Mouse (Mus musculus) heart, postnatal 14 days (tissue): ENCODE results near the gene Polr2h. TPM values are rescaled to one million over a fixed set of nuclear protein-coding genes. Genes with fewer than 3 reads are reported as not detected.

ENCODE experiments used
- DNase-seq, 2 experiments: peaks; one replicate each; pipeline ENCODE4 v3.0.0; 2021 to 2022
- intact Hi-C: fragments of 180-260 bp; cut with DNase I; formaldehyde crosslinking; loops from one replicate; pipeline ENCODE4 v1.15.1; 2025
- total RNA-seq, 2 experiments: library from RNA; stranded (reverse); gene quantifications; 2 replicates each; pipeline ENCODE4 v1.2.3; 2021

The Polr2h gene
- total RNA-seq, 2 experiments from 2014 or later, result 10.2 TPM

DNA sequence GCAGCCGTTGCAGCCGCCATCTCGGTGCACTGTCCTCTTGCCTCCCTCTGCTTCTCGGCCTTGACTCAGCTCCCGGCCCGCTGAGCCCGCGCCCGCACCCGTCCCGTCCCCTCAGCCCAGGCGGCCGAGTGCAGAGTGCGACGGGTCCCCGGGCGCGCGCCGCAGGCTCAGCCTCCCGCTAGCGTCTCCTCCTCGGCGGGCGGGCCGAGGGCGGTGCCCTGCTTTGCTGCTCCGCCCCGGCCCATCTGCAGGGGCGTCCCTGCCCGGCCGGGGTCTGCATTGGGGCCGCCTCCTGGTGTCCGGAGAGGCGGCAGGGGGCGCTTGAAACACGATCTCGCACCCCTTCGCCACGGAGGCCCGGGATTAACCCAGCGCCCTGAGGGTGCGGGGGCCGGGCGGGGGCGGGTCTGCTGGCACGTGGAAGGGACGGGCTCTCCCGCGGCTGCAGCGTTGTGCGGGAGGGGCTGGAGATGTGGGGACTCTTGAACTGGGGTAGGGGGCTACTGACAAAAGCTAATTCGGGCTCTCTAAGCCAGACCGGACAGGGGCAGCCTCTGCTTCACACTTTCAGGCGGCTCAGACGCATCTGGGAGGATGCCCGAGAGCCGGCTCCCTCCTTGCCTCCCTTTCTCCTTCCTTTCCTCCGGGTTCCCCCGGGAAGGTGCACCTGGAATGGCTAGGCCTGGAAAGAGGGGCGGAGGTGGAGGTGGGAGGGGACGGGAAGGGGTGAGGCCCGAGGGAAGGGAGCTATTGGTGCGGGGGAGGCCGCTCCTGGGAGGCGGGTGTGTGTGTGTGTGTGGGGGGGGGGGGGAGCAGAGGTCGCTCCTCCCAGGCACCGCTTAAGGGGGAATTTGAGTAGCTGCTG lies 1.3 kb upstream of the Polr2h start:
- DNase-seq, result peak; percentile 81 to 85
- intact Hi-C loops, result loop anchor here (10.0 kb wide), 1 partner anchor 979 kb away; the partner anchor contains the start of gene 2510009E07Rik

- intact Hi-C loops, result loop anchor here (10.0 kb wide), 1 partner anchor 978 kb away; the partner anchor contains the start of gene 2510009E07Rik
- DNase-seq, result no peak
These were observed 654 bp upstream of the Polr2h start for GRCm38 (mm10) chr16:20716841-20717180.

- DNase-seq, result no peak
- intact Hi-C loops, result loop anchor here (10.0 kb wide), 1 partner anchor 977 kb away; the partner anchor contains the start of gene 2510009E07Rik
These were observed 659 bp downstream of the Polr2h start for GRCm38 (mm10) chr16:20717978-20718670.

- no peak for DNase-seq
- intact Hi-C loops, result loop anchor here (10.0 kb wide), 1 partner anchor 173 kb away; no protein-coding TSS in a partner anchor
These were observed 4.3 kb downstream of the Polr2h start for GRCm38 (mm10) chr16:20721808-20722207.

- no peak for DNase-seq
- intact Hi-C loops, result loop anchor here (10.0 kb wide), 1 partner anchor 172 kb away; no protein-coding TSS in a partner anchor
These were observed 5.3 kb downstream of the Polr2h start for GRCm38 (mm10) chr16:20722736-20723135.

- no peak for DNase-seq
- intact Hi-C loops, result loop anchor here (10.0 kb wide), 1 partner anchor 172 kb away; no protein-coding TSS in a partner anchor
These were observed 5.8 kb downstream of the Polr2h start for GRCm38 (mm10) chr16:20723247-20723646.

- peak; percentile 65 to 76 for DNase-seq
- intact Hi-C loops, result loop anchor here (1.0 to 10.0 kb wide), 2 partner anchors 37 to 170 kb away; no protein-coding TSS in a partner anchor
These were observed 6.9 kb downstream of the Polr2h start for GRCm38 (mm10) chr16:20724338-20724748.

GRCm38 (mm10) chr16:20725321-20725720 lies 7.9 kb downstream of the Polr2h start:
- DNase-seq, result no peak
- intact Hi-C loops, result loop anchor here (5.0 to 10.0 kb wide), 2 partner anchors 169 to 467 kb away; no protein-coding TSS in a partner anchor

DNA sequence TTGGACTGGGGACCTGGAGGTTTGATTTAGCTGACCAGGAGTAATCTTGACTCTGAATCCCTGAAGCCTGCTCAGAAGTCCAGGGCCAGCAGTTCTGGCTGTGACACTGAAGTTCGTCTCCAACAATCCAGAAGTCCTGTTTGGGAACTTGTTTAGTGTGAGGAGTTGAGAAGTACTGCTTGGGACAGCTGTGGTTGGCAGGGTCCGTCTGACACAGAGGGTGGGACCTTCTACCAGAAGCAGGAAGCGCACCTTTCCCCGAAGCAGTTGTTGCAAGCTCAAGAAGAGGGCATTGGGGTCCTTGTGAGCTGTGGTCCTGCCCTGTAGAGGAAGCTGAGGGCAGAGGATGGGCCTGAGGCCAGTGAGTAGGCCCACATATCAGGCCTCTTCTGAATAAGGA lies 8.3 kb downstream of the Polr2h start:
- DNase-seq, result no peak
- intact Hi-C loops, result loop anchor here (5.0 to 10.0 kb wide), 2 partner anchors 169 to 467 kb away; no protein-coding TSS in a partner anchor

DNA sequence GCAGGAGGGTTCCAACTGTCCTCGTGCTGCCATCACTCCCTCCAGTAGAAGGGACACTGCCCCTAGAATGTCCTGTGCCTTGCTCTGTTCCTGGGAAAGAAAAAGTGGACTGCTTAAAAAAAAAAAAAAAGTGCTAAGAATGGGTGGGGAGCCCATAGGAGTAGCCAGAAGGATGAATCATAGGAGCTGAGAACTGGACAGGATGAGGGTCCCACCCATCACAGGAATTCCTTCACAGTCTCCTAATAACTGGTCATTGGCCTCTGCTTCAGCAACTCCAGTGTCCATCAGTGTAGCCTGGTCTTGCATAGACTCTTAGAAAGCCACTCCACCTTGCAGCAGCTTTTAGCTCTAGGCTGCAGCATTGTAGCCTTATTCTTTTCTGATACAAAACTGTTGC lies 8.9 kb downstream of the Polr2h start:
- intact Hi-C loops, result loop anchor here (5.0 to 10.0 kb wide), 2 partner anchors 168 to 466 kb away; no protein-coding TSS in a partner anchor
- DNase-seq, result no peak

DNA sequence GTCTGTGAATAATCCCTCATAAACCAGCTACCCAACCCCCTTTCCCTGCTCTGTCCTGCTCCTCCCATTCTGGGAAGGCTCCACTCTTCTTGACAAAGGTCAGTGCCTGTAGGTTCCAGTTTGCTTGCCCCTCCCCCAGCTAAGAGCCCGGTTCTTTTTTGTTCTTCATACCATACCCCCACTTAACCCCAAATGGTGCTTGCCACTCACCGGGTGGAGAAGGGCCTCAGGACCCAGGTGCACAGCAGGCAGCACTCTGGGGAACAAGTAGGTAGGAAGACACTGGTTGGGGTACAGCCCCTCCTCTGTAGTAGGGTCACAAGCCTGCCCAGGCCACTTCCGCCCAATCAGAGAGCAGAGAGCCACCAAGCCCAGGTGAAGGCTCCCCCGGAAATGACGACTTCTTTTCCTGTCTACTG lies 12.8 kb downstream of the Polr2h start:
- DNase-seq, result no peak
- intact Hi-C loops, result no loop called here

DNA sequence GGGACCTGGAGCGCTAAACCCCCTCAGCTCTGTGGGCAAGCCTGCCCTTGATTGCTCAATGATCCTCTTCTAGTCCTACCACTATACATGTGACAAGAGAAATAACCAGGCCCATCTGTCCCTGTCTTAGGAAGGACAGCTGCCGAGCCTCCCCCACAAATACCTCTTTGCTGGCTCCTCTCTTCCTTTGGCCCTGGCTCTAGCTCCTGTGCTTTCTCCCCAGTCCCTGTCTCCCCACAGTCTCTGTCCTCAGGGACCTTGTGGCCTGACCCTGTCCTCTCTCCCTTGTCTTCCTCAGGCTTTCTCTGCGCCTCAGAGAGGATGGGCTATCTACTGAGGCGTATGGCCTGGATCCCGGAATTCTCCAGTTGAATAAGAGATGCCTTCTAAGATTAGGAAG lies 14.2 kb downstream of the Polr2h start:
- intact Hi-C loops, result no loop called here
- no peak for DNase-seq

DNA sequence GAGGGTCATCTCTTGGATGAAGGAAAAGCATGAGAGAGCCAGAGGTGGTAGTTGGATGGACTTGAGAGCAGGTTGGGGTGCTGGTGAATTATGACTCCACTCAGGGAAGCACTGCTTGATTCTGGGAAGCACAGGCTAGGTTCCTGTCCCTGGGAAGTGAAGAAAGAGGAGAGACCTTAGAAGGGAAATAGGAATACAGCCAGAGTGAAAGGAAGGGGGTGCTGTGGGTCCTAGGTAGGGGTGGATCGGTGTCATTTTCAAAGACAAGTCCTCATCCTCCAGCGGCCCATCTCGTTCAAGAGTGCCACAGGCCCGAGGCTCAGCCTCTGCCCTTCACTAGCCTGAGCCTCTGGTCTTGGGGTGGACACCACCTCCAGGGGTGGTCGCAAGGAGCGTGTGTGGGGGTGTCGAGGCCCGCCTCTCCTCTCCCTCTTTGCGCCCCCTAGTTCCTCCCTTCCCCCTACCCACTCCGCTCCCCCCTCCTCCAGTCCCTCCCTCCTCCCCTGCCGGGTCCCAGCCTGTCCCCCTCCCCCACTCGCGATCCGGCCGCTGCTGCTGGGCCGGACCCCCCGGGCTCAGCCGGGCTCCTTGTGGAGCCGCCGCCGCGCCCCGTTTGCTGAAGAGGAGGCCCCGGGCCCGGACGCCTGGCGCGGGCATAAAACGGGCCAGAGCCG lies 14.9 kb downstream of the Polr2h start:
- no peak for DNase-seq
- intact Hi-C loops, result no loop called here

GRCm38 (mm10) chr16:20732925-20733730 lies 15.7 kb downstream of the Polr2h start, which contains the start of gene Chrd:
Chrd (plus strand) TSS chr16:20733127.
- peak; percentile 77 to 78 for DNase-seq
- intact Hi-C loops, result no loop called here

DNA sequence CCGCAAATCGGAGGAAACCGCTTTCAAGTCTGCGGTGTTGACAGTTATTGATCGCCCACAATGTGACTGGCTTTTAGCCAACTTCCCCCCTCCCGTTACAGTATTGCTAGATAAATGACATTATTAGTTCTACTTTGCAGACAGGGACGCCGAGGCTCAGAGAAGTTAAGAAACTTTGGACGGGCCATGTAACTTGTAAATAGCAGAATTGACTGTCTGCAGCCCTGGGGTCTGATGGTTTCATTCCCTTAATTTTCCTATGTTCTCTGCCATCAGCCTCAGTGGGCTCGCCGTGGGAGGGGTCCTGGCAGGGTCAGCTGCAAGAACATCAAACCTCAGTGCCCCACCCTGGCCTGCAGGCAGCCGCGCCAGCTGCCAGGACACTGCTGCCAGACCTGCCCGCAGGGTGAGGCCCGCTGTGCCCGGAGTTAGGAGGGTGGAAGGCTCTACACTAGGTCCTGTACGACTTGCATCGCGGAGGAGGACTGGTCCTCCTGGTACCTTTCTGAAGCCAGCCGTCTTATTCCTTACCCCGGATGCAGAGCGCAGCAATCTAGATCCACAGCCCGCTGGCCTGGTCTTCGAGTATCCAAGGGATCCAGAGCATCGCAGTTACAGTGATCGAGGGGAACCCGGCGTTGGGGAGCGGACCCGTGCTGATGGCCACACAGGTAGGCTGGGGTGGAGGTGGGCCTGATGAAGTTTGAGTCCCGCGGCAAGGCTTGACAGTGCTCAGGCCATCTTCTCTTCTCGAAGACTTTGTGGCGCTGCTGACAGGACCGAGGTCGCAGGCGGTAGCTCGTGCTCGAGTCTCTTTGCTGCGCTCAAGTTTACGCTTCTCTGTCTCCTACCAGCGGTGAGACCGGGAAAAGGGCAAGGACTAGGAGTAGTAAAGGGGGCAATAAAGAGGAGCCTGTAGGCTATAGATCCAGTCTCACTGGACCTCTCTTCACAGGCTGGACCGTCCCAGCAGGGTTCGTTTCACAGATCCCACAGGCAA lies 16.6 kb downstream of the Polr2h start, which contains the start of gene Thpo:
Gene Thpo (minus strand): TSS at position 781 of the 1,000 bp plus-strand sequence.
- intact Hi-C loops, result no loop called here

GRCm38 (mm10) chr16:20735651-20736050 lies 18.2 kb downstream of the Polr2h start:
- intact Hi-C loops, result no loop called here
- no peak for DNase-seq

More for the DNA sequence above, 16.6 kb downstream of the Polr2h start, which contains the start of gene Thpo:
- DNase-seq, result no peak

- no peak for DNase-seq
- intact Hi-C loops, result no loop called here
These were observed 18.7 kb downstream of the Polr2h start for GRCm38 (mm10) chr16:20736168-20736567.

DNA sequence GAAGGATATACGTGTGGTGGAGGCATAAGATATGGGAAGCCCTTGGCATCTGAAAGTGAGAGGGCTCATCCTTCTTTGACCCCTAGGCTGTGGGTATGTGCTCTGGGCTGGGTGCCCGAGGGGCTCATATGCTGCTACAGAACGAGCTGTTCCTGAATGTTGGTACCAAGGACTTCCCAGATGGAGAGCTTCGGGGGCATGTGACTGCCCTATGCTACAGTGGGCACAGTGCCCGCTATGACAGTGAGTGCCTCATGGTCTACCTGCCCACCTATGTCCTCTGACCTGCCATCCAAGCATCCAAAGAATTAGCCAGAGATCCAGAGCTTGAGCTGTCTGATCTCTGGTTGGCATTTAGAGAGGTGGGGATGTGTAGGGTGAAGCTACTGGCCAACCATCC lies 19.4 kb downstream of the Polr2h start:
- no peak for DNase-seq
- intact Hi-C loops, result no loop called here
